Mouse (Mus musculus): Measurements from ENCODE around the gene Lgr6. TPM values are rescaled to one million over a fixed set of nuclear protein-coding genes. Genes with fewer than 3 reads are reported as not detected.

The Lgr6 gene
- polyA plus RNA-seq, 1 experiment = 21.2 TPM

GRCm38 (mm10) chr1:135020970-135021369, 84.1 kb downstream of the Lgr6 start:
- H3K4me1 ChIP-seq (ENCODE audit: control insufficient read depth, insufficient read depth, insufficient read length, low read length) = peaks cover 7% of the 10 kb centered on the region
- no peak overlapping the region for H3K4me3 ChIP-seq (ENCODE audit: insufficient read depth, low read depth, low read length)
- H3K27ac ChIP-seq (replicated peaks; ENCODE audit: low read depth, low read length) = no peak overlapping the region

GRCm38 (mm10) chr1:135020281-135020940, 84.7 kb downstream of the Lgr6 start:
- Histone ChIP-seq H3K4me1 (ENCODE audit: control insufficient read depth, insufficient read depth, insufficient read length, low read length) (peaks cover 7% of the 10 kb centered on the region), H3K4me3 (ENCODE audit: insufficient read depth, low read depth, low read length) (no peak overlapping the region), H3K27ac (replicated peaks; ENCODE audit: low read depth, low read length) (no peak overlapping the region)

GRCm38 (mm10) chr1:135019775-135020167, 85.3 kb downstream of the Lgr6 start:
- no peak overlapping the region for H3K27ac ChIP-seq (replicated peaks; ENCODE audit: low read depth, low read length)
- H3K4me1 ChIP-seq (ENCODE audit: control insufficient read depth, insufficient read depth, insufficient read length, low read length) = peaks cover 7% of the 10 kb centered on the region
- no peak overlapping the region for H3K4me3 ChIP-seq (ENCODE audit: insufficient read depth, low read depth, low read length)

GRCm38 (mm10) chr1:135019087-135019774, 85.8 kb downstream of the Lgr6 start:
- Histone ChIP-seq H3K4me3 (ENCODE audit: insufficient read depth, low read depth, low read length) (no peak overlapping the region), H3K4me1 (ENCODE audit: control insufficient read depth, insufficient read depth, insufficient read length, low read length) (peaks cover 7% of the 10 kb centered on the region)

GRCm38 (mm10) chr1:135017656-135018015, 87.4 kb downstream of the Lgr6 start:
- Histone ChIP-seq H3K4me3 (ENCODE audit: insufficient read depth, low read depth, low read length) (no peak overlapping the region), H3K4me1 (ENCODE audit: control insufficient read depth, insufficient read depth, insufficient read length, low read length) (peaks cover 7% of the 10 kb centered on the region), H3K27ac (replicated peaks; ENCODE audit: low read depth, low read length) (no peak overlapping the region)

More at GRCm38 (mm10) chr1:135019087-135019774, 85.8 kb downstream of the Lgr6 start:
- no peak overlapping the region for H3K27ac ChIP-seq (replicated peaks; ENCODE audit: low read depth, low read length)

GRCm38 (mm10) chr1:135016907-135017655, 88.0 kb downstream of the Lgr6 start:
- Histone ChIP-seq H3K4me3 (ENCODE audit: insufficient read depth, low read depth, low read length) (no peak overlapping the region), H3K4me1 (ENCODE audit: control insufficient read depth, insufficient read depth, insufficient read length, low read length) (peaks cover 7% of the 10 kb centered on the region), H3K27ac (replicated peaks; ENCODE audit: low read depth, low read length) (no peak overlapping the region)

GRCm38 (mm10) chr1:135014921-135015445, 90.1 kb downstream of the Lgr6 start:
- Histone ChIP-seq H3K4me1 (ENCODE audit: control insufficient read depth, insufficient read depth, insufficient read length, low read length) (peaks cover 7% of the 10 kb centered on the region), H3K4me3 (ENCODE audit: insufficient read depth, low read depth, low read length) (no peak overlapping the region), H3K27ac (replicated peaks; ENCODE audit: low read depth, low read length) (no peak overlapping the region)

GRCm38 (mm10) chr1:135012472-135012871, 92.6 kb downstream of the Lgr6 start:
- H3K27ac ChIP-seq (replicated peaks; ENCODE audit: low read depth, low read length) = no peak overlapping the region
- peaks cover 4% of the 10 kb centered on the region; the same call in 1 of the 2 replicates for H3K4me1 ChIP-seq (ENCODE audit: control insufficient read depth, insufficient read depth, insufficient read length, low read length)

GRCm38 (mm10) chr1:135011912-135012311, 93.2 kb downstream of the Lgr6 start:
- Histone ChIP-seq H3K4me3 (ENCODE audit: insufficient read depth, low read depth, low read length) (no peak overlapping the region), H3K27ac (replicated peaks; ENCODE audit: low read depth, low read length) (no peak overlapping the region), H3K4me1 (ENCODE audit: control insufficient read depth, insufficient read depth, insufficient read length, low read length) (no peaks in the 10 kb centered on the region)

More at GRCm38 (mm10) chr1:135012472-135012871, 92.6 kb downstream of the Lgr6 start:
- no peak overlapping the region for H3K4me3 ChIP-seq (ENCODE audit: insufficient read depth, low read depth, low read length)

GRCm38 (mm10) chr1:135009833-135010232, 95.2 kb downstream of the Lgr6 start:
- Histone ChIP-seq H3K4me3 (ENCODE audit: insufficient read depth, low read depth, low read length) (no peak overlapping the region), H3K4me1 (ENCODE audit: control insufficient read depth, insufficient read depth, insufficient read length, low read length) (no peaks in the 10 kb centered on the region), H3K27ac (replicated peaks; ENCODE audit: low read depth, low read length) (no peak overlapping the region)

GRCm38 (mm10) chr1:135005696-135006095, 99.4 kb downstream of the Lgr6 start:
- Histone ChIP-seq H3K4me3 (ENCODE audit: insufficient read depth, low read depth, low read length) (no peak overlapping the region), H3K27ac (replicated peaks; ENCODE audit: low read depth, low read length) (no peak overlapping the region)

GRCm38 (mm10) chr1:135003346-135003745, 101.7 kb downstream of the Lgr6 start:
- H3K4me1 ChIP-seq (ENCODE audit: control insufficient read depth, insufficient read depth, insufficient read length, low read length) = no peaks in the 10 kb centered on the region
- no peak overlapping the region for H3K27ac ChIP-seq (replicated peaks; ENCODE audit: low read depth, low read length)

More at GRCm38 (mm10) chr1:135005696-135006095, 99.4 kb downstream of the Lgr6 start:
- no peaks in the 10 kb centered on the region for H3K4me1 ChIP-seq (ENCODE audit: control insufficient read depth, insufficient read depth, insufficient read length, low read length)

GRCm38 (mm10) chr1:135000527-135000926, 104.5 kb downstream of the Lgr6 start:
- Histone ChIP-seq H3K4me3 (ENCODE audit: insufficient read depth, low read depth, low read length) (no peak overlapping the region), H3K27ac (replicated peaks; ENCODE audit: low read depth, low read length) (no peak overlapping the region), H3K4me1 (ENCODE audit: control insufficient read depth, insufficient read depth, insufficient read length, low read length) (no peaks in the 10 kb centered on the region)

More at GRCm38 (mm10) chr1:135003346-135003745, 101.7 kb downstream of the Lgr6 start:
- no peak overlapping the region for H3K4me3 ChIP-seq (ENCODE audit: insufficient read depth, low read depth, low read length)

- H3K4me3 ChIP-seq (ENCODE audit: insufficient read depth, low read depth, low read length) = no peak overlapping the region
- no peaks in the 10 kb centered on the region; the same call in 1 of the 2 replicates for H3K4me1 ChIP-seq (ENCODE audit: control insufficient read depth, insufficient read depth, insufficient read length, low read length)
- H3K27ac ChIP-seq (replicated peaks; ENCODE audit: low read depth, low read length) = no peak overlapping the region
Observed at GRCm38 (mm10) chr1:134998231-134998630, 106.8 kb downstream of the Lgr6 start.

- no peaks in the 10 kb centered on the region; the same call in 1 of the 2 replicates for H3K4me1 ChIP-seq (ENCODE audit: control insufficient read depth, insufficient read depth, insufficient read length, low read length)
- H3K27ac ChIP-seq (replicated peaks; ENCODE audit: low read depth, low read length) = no peak overlapping the region
- no peak overlapping the region for H3K4me3 ChIP-seq (ENCODE audit: insufficient read depth, low read depth, low read length)
Observed at GRCm38 (mm10) chr1:134997568-134997967, 107.5 kb downstream of the Lgr6 start.

All from brown adipose tissue, adult 24 weeks (tissue).